Mouse (Mus musculus) lung, postnatal 36 days (tissue): ENCODE measurements around the gene Trem1.

Experiments
- DNase-seq: peaks from one replicate; pipeline ENCODE4 v3.0.0; 2022; ENCODE audit warnings: mixed read lengths

Gene Trem1

DNA sequence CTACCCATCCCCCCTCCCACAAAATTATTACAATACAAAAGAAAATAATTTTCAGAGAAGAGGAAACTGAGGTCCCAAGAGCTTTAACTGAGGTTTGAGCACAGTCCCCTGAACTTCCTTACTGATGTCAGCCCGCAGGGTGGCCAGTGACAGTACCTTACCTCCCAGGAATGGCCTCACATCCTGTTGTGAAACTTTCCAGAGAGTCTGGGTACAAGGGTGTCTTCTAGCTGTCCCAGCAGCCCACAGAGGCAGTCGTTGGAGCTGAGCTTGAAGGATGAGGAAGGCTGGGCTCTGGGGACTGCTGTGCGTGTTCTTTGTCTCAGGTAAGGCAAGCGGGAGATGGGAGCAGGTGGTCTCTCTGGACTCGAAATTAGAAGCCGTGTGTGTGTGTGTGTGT is at the start of gene Trem1:
TSS of gene Trem1 (plus strand) at position 251 of the 400 bp plus-strand sequence.
- peak; percentile 56 for DNase-seq

DNA sequence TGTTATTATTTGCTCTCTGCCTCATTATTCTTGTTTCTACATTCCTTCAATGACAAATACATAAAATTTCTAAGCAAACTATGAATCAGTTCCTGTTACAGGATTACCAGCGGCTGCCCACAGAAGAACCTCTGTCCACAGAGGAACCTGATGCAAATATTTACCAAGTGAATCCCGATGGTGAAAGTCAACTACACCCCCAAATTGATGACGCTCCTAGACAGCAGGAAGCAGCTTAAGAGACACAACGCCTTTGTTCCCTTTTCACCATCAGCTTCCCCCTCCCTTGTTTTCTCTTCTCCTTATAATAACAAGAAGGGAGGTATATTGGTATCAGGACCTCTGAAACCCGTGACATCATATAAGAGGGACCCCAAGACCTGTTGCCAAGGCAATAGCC is 47.3 kb upstream of the Trem1 start:
- DNase-seq, result peak; percentile 50

DNA sequence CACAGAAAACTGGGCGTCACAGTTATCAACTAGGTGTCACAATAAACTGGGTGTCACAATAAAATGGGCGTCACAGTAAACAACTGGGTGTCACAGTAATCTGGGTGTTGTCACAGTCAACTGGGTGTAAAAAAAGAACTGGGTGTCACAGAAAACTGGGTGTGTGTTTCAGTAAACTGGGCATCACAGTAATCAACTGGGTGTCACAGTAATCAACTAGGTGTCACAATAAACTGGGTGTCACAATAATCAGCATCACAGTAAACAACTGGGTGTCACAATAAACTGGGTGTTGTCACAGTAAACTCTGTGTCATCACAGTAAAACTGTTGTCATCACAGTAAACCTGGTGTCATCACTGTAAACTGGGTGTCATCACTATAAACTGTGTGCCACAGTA is 40.2 kb upstream of the Trem1 start:
- no peak for DNase-seq

DNA sequence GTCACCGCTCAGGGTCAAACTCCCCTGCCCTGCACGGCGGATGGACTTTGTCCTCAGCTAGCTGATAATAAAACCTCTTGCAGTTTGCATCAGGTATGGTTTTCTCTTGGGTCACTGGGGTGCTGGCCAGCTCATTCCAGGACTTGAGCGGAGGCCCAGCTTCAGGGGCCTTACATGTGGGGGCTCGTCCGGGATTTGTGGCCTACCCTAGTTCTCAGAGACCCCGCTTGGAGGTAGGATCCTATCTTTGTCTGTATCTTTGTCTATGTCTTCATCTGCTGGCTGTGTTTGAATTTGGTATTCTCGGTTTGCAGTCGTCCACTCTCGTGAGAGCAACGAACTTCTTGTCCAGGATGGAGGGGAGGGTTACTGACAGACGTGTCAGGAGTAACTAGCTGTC is 29.5 kb upstream of the Trem1 start:
- DNase-seq, result no peak

DNA sequence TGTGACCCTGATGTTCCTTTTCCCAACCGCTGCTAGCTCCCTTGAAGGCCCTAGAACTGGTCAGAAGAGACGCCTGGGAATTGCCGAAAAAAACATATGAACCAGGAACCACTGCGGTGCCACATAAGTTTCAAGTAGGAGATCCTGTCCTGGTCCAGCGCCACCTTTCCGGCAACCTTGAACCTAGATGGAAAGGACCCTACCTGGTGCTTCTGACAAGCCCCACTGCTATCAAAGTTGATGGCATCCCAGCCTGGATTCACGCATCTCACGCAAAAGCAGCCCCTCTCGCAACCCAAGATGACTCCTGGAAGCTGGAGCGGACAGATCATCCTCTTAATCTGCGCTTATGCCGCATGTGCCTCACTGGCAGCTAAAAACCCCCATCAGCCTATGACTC is 20.0 kb upstream of the Trem1 start:
- DNase-seq, result no peak

DNA sequence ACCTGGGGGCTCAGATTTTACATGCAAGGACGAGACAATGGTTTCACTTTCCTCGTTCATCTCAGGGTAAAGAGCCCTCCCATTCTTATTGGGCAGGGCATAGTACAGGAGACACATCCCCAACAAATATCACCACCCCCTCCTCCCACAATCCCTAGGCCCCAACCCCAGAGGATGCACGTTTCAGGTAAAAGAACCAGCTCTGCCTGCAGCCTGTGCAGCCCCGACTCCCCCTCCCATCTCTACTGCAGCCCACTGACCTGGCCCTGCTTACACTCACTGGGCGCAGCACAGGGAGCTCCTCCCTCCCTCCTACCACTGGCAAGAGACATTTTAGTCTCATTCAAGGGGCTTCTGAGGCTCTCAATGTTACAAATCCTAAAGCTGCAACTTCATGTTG is 19.1 kb upstream of the Trem1 start:
- DNase-seq, result no peak

DNA sequence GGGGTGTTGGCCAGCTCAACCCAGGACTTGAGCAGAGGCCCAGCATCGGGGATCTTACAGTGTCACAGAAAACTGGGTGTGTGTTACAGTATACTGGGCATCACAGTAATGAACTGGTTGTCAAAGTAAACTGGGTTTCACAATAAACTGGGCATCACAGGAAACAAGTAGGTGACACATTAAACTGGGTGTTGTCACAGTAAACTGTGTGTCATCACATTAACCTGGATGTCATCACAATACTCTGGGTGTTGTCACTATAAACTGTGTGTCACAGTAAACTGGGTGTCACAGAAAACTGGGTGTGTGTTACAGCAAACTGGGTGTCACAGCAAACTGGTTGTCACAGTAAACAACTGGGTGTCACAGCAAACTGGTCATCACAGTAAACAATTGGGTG is 17.1 kb upstream of the Trem1 start:
- no peak for DNase-seq

DNA sequence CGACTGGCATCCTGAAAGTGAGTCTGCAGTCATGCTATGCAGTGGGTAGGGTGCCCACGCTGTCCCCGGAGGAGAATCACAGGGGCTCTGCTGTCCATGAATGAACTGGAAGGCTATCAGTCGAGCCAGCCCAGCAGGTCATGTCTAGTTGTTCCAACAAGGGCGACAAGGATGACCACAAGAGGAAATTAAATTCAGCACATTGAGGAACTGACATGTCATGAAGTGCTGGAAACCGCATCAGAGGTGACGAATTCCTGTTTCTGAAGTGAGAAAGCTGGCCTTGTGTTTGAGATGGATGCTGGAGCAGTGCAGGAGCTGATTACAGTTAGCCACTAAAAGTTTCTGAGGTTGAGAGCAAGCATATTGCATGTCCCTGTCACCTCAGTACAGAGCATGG is 1.9 kb upstream of the Trem1 start:
- DNase-seq, result peak; percentile 45

- no peak for DNase-seq
Observed at GRCm38 (mm10) chr17:48233789-48234188, 1.2 kb downstream of the Trem1 start.

DNA sequence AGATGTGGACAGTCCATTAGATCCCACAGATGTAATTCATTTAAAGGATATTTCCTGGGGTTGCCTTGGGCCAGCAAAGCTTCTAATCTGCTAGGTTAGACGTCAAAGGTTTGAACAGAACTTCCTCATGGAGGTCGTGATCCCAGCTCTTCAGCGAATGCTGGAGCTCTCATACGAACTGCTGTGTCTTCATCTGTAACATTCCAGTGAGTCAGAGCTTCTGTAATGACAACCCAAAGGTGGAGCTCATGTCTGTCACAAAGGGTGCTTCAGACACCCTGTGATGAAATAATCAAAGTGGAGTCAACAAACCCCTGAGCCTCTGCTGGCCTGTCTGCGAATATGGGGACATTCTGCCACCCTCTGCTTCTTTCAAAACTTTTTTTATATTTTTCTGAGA is 2.0 kb downstream of the Trem1 start:
- peak; percentile 26 for DNase-seq

GRCm38 (mm10) chr17:48235773-48236370 is 3.3 kb downstream of the Trem1 start:
- DNase-seq, result no peak

- no peak for DNase-seq
Observed at GRCm38 (mm10) chr17:48237621-48238020, 5.1 kb downstream of the Trem1 start.

GRCm38 (mm10) chr17:48247221-48247928 is 14.8 kb downstream of the Trem1 start, which contains the start of gene Trem3:
TSS of gene Trem3 (plus strand) at chr17:48247777.
- DNase-seq, result peak; percentile 54

DNA sequence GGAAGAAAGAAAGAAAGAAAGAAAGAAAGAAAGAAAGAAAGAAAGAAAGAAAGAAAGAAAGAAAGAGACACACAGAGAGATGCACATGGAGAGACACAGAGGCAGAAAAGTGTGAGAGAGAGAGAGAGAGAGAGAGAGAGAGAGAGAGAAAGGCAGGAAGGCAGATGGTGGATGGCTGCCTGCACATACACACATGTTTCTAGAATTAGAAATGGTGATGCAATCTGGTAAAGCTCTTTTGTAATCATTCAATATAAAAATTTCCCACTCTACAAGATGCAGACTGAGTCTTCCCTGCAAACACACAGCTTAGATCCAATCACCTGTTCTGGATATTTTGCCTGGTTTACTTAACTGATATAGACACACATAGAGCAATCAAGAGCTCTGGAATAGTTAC is 16.5 kb downstream of the Trem1 start:
- no peak for DNase-seq

GRCm38 (mm10) chr17:48249501-48249900 is 16.9 kb downstream of the Trem1 start:
- DNase-seq, result no peak

DNA sequence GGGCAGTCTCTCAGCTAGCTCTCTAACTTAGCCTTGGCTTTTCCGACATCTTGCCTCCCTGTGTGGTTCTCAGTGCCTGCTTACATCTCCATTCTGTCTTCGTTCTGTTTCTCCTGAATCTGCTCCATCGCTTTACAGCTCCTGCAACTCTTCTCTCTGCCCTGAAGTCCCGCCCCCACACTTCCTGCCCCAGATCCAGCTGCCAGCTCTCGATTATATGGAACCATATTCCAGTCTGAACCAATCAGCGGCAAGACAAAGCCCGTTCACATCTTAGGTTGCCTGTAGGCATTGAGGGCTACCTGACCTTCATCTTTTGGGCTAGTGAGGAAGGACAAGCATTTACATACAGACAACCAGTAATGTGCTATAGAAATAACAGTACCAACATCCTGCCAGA is 18.1 kb downstream of the Trem1 start:
- no peak for DNase-seq

GRCm38 (mm10) chr17:48256575-48256974 is 24.0 kb downstream of the Trem1 start:
- DNase-seq, result no peak

- DNase-seq, result no peak
Observed at GRCm38 (mm10) chr17:48261868-48262267, 29.3 kb downstream of the Trem1 start.

- DNase-seq, result peak; percentile 44
Observed at GRCm38 (mm10) chr17:48263741-48264362, 31.3 kb downstream of the Trem1 start, which contains the start of gene Treml4. TSS of gene Treml4 (plus strand) at chr17:48264295.

- no peak for DNase-seq
Observed at GRCm38 (mm10) chr17:48264662-48265061, 32.1 kb downstream of the Trem1 start.

- no peak for DNase-seq
Observed at GRCm38 (mm10) chr17:48266138-48266537, 33.6 kb downstream of the Trem1 start.

GRCm38 (mm10) chr17:48266610-48267304 is 34.2 kb downstream of the Trem1 start:
- DNase-seq, result no peak

- DNase-seq, result no peak
Observed at GRCm38 (mm10) chr17:48267591-48267990, 35.0 kb downstream of the Trem1 start.

DNA sequence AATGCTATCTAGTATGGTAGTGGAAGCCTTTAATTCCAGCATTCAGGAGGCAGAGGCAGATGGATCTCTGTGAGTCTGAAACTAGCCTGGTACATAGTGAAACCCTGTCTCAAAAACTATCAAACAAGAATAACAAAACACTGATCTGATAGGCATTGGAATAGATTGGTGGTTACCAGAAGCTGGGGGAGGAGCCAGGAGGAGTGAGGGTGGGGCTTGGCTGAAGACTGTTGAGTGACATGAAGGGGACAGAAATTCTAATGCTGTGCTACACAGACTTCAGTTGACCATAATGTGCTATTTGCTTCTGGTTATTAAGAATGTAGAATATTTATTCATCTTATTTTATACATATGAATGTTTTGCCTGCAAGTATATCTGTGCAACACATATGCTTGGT is 35.7 kb downstream of the Trem1 start:
- no peak for DNase-seq
